Mouse (Mus musculus): ENCODE measurements at regions not wholly inside any gene's neighbourhood (a gene's known extent, or its start where the extent isn't known, plus 50 kb on each side); places are given as distances from the start of the nearest gene placed in this dataset.
A peak's percentile ranks its signal among the peaks of the same experiment; 100 is the strongest.
"Not testable (repeated sequence)": the region's sequence is repeated elsewhere in the genome, so short reads cannot be mapped to it uniquely, and the experiment has no call there.

GRCm38 (mm10) chr1:128498042-128498772 is 81.0 kb upstream of the Dars start:
- no peaks in the 10 kb centered on the region for H3K36me3 ChIP-seq
- peaks cover 6% of the 10 kb centered on the region; the same call in 1 of the 2 replicates for H3K4me1 ChIP-seq (replicated peaks)
- H3K27ac ChIP-seq, result peak overlapping the region; percentile 64
- H3K27me3 ChIP-seq (ENCODE audit: insufficient read depth, poor library complexity, severe bottlenecking), result no peaks in the 10 kb centered on the region
- no peak for DNase-seq (ENCODE audit: low spot score)
- H3K9me3 ChIP-seq, result no peaks in the 10 kb centered on the region
- no peak overlapping the region for H3K4me3 ChIP-seq
- WGBS, result 78% methylated on average over 9 of the region's 9 CpGs

- no peak for DNase-seq (ENCODE audit: low spot score)
- WGBS, result 97% methylated on average over 2 of the region's 2 CpGs
- no peaks in the 10 kb centered on the region for H3K27me3 ChIP-seq (ENCODE audit: insufficient read depth, poor library complexity, severe bottlenecking)
Measured at GRCm38 (mm10) chr1:128492251-128492650, 75.1 kb upstream of the Dars start.

GRCm38 (mm10) chr1:128487181-128487580 is 70.0 kb upstream of the Dars start:
- H3K4me1 ChIP-seq (replicated peaks); DNase-seq (ENCODE audit: low spot score); H3K9me3 ChIP-seq; H3K27me3 ChIP-seq (ENCODE audit: insufficient read depth, poor library complexity, severe bottlenecking); H3K27ac ChIP-seq; H3K36me3 ChIP-seq; H3K4me3 ChIP-seq: not testable (repeated sequence)
- WGBS, result 85% methylated on average over 4 of the region's 4 CpGs

More at GRCm38 (mm10) chr1:128492251-128492650, 75.1 kb upstream of the Dars start:
- Histone ChIP-seq H3K4me1 (replicated peaks) (no peaks in the 10 kb centered on the region), H3K36me3 (no peaks in the 10 kb centered on the region), H3K27ac (no peak overlapping the region), H3K9me3 (no peaks in the 10 kb centered on the region), H3K4me3 (no peak overlapping the region)

- H3K36me3 ChIP-seq, result no peaks in the 10 kb centered on the region
- no peak overlapping the region for H3K4me3 ChIP-seq
- peaks cover 9% of the 10 kb centered on the region for H3K4me1 ChIP-seq (replicated peaks)
- DNase-seq (ENCODE audit: low spot score), result no peak
- no peaks in the 10 kb centered on the region for H3K27me3 ChIP-seq (ENCODE audit: insufficient read depth, poor library complexity, severe bottlenecking)
- WGBS, result 86% methylated on average over 6 of the region's 6 CpGs
- H3K27ac ChIP-seq, result no peak overlapping the region
- H3K9me3 ChIP-seq, result no peaks in the 10 kb centered on the region
Measured at GRCm38 (mm10) chr1:128478376-128478775, 61.2 kb upstream of the Dars start.

- Histone ChIP-seq H3K27ac (no peak overlapping the region), H3K9me3 (no peaks in the 10 kb centered on the region), H3K4me1 (replicated peaks) (peaks cover 17% of the 10 kb centered on the region), H3K4me3 (no peak overlapping the region), H3K36me3 (no peaks in the 10 kb centered on the region), H3K27me3 (ENCODE audit: insufficient read depth, poor library complexity, severe bottlenecking) (no peaks in the 10 kb centered on the region)
- no peak for DNase-seq (ENCODE audit: low spot score)
- 84% methylated on average over 2 of the region's 2 CpGs for WGBS
Measured at GRCm38 (mm10) chr1:128477653-128478052, 60.5 kb upstream of the Dars start.

GRCm38 (mm10) chr1:128472713-128473230 is 55.6 kb upstream of the Dars start:
- peak overlapping the region; percentile 90 for H3K27ac ChIP-seq
- H3K9me3 ChIP-seq, result no peaks in the 10 kb centered on the region
- H3K36me3 ChIP-seq, result no peaks in the 10 kb centered on the region
- no peaks in the 10 kb centered on the region for H3K27me3 ChIP-seq (ENCODE audit: insufficient read depth, poor library complexity, severe bottlenecking)
- peaks cover 36% of the 10 kb centered on the region for H3K4me1 ChIP-seq (replicated peaks)
- 10% methylated on average over 15 of the region's 15 CpGs for WGBS
- no peak for DNase-seq (ENCODE audit: low spot score)
- peak overlapping the region; percentile 43 for H3K4me3 ChIP-seq

- DNase-seq (ENCODE audit: low spot score), result peak; percentile 94
- Histone ChIP-seq H3K4me3 (peak overlapping the region; percentile 43), H3K4me1 (replicated peaks) (peaks cover 36% of the 10 kb centered on the region), H3K27me3 (ENCODE audit: insufficient read depth, poor library complexity, severe bottlenecking) (no peaks in the 10 kb centered on the region), H3K9me3 (no peaks in the 10 kb centered on the region), H3K36me3 (no peaks in the 10 kb centered on the region), H3K27ac (peak overlapping the region; percentile 90)
- under 1% methylated on average over 20 of the region's 20 CpGs for WGBS
Measured at GRCm38 (mm10) chr1:128472022-128472712, 55.0 kb upstream of the Dars start.

- Histone ChIP-seq H3K4me3 (no peak overlapping the region), H3K4me1 (replicated peaks) (peaks cover 36% of the 10 kb centered on the region), H3K27me3 (ENCODE audit: insufficient read depth, poor library complexity, severe bottlenecking) (no peaks in the 10 kb centered on the region), H3K36me3 (no peaks in the 10 kb centered on the region), H3K27ac (peak overlapping the region; percentile 90), H3K9me3 (no peaks in the 10 kb centered on the region)
- no peak for DNase-seq (ENCODE audit: low spot score)
- 67% methylated on average over 2 of the region's 2 CpGs for WGBS
Measured at GRCm38 (mm10) chr1:128470786-128471185, 53.6 kb upstream of the Dars start.

- peaks cover 32% of the 10 kb centered on the region for H3K4me1 ChIP-seq (replicated peaks)
- H3K27ac ChIP-seq, result peak overlapping the region; percentile 71
- no peaks in the 10 kb centered on the region for H3K9me3 ChIP-seq
- 0 out of 2 replicates have a peak, but pooled peaks cover 2% of the 10 kb centered on the region for H3K27me3 ChIP-seq (ENCODE audit: insufficient read depth, poor library complexity, severe bottlenecking)
- DNase-seq (ENCODE audit: low spot score), result no peak
- H3K4me3 ChIP-seq, result no peak overlapping the region
- no peaks in the 10 kb centered on the region for H3K36me3 ChIP-seq
- WGBS, result 92% methylated on average over 7 of the region's 7 CpGs
Measured at GRCm38 (mm10) chr1:128469054-128469453, 51.9 kb upstream of the Dars start.

Data from hindbrain, embryonic 10.5 days (tissue).